Mouse (Mus musculus) kidney, adult 2 months (tissue): Measurements from ENCODE around the gene Lamp5. TPM values are rescaled to one million over a fixed set of nuclear protein-coding genes. Genes with fewer than 3 reads are reported as not detected.

Experiments
- DNase-seq: peaks from one replicate; pipeline ENCODE4 v3.0.0; 2021
- H3K27ac ChIP-seq: fragments of 200-500 bp; 2 replicates; pipeline ENCODE4 v1.5.1; 2012; ENCODE audit warnings: low read depth, low read length, control low read depth, inconsistent platforms; ENCODE audit not compliant: insufficient read depth
- H3K27me3 ChIP-seq: fragments of 200-500 bp; replicated peaks from 2 replicates; pipeline ENCODE4 v1.6.1; 2012; ENCODE audit warnings: mild to moderate bottlenecking, moderate library complexity, low read length, inconsistent platforms; ENCODE audit not compliant: control insufficient read depth, insufficient read depth
- H3K36me3 ChIP-seq: fragments of 200-500 bp; 2 replicates; pipeline ENCODE4 v1.6.1; 2012; ENCODE audit warnings: mild to moderate bottlenecking, moderate library complexity, low read length, inconsistent platforms; ENCODE audit not compliant: control insufficient read depth, insufficient read depth
- H3K4me1 ChIP-seq: fragments of 200-500 bp; 2 replicates; pipeline ENCODE4 v1.6.1; 2011; ENCODE audit warnings: low read length; ENCODE audit not compliant: control insufficient read depth, insufficient read depth
- H3K4me3 ChIP-seq: fragments of 200-500 bp; 2 replicates; pipeline ENCODE4 v1.5.1; 2011; ENCODE audit warnings: mild to moderate bottlenecking, low read depth, low read length, control low read depth; ENCODE audit not compliant: insufficient read depth
- CTCF ChIP-seq: fragments of 200-500 bp; conservative IDR thresholded peaks from 2 replicates; pipeline ENCODE4 v1.5.1; 2011; ENCODE audit warnings: low read depth, mild to moderate bottlenecking, control low read depth, low read length, moderate library complexity, mixed read lengths; ENCODE audit not compliant: insufficient read depth, insufficient read length
- POLR2A ChIP-seq: fragments of 200-500 bp; IDR thresholded peaks from one replicate; pipeline ENCODE4 v1.6.1; 2011; ENCODE audit warnings: low read depth, low read length, control low read depth
- WGBS: fragments of 180-500 bp; shearing (Covaris S2); methylation state at CpG from one replicate; pipeline ENCODE4 v1.1.7; 2018; 5-methylcytosine and 5-hydroxymethylcytosine counted together
- polyA plus RNA-seq: library from polyadenylated mRNA; depleted of rRNA; stranded (reverse); fragments of >200 nt; gene quantifications from 2 replicates; pipeline ENCODE4 v1.2.3, GENCODE M21; 2012

The Lamp5 gene
- polyA plus RNA-seq, 1 experiment: not detected

DNA sequence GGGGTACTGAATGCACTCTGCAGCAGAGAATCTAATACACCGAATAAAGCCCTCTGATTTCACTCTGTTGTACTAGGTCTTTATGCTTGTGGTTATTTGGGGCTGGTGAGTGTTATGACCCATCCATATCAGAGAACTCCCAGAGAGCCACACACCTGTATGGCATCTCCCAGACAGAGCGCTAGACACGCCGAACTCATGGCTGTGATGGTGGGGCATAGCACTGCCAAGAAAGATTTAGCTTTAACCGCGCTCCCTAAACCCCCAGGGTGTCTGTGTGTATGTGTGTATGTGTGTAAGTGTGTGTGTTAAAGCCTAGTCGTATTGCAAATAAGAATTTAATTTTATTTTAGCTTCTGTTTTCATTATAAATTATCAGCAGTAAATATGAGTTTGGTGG lies 6.4 kb downstream of the Lamp5 start:
- WGBS: 10% methylated on average over 7 of the region's 7 CpGs
- DNase-seq: no peak
- H3K4me3 ChIP-seq: no peak overlapping the region
- peaks cover 1% of the 10 kb centered on the region; the same call in 1 of the 2 replicates for H3K27me3 ChIP-seq
- H3K4me1 ChIP-seq: no peaks in the 10 kb centered on the region
- H3K36me3 ChIP-seq: no peaks in the 10 kb centered on the region
- TF ChIP-seq CTCF: no peak
- TF ChIP-seq POLR2A: no peak
- no peak overlapping the region for H3K27ac ChIP-seq

DNA sequence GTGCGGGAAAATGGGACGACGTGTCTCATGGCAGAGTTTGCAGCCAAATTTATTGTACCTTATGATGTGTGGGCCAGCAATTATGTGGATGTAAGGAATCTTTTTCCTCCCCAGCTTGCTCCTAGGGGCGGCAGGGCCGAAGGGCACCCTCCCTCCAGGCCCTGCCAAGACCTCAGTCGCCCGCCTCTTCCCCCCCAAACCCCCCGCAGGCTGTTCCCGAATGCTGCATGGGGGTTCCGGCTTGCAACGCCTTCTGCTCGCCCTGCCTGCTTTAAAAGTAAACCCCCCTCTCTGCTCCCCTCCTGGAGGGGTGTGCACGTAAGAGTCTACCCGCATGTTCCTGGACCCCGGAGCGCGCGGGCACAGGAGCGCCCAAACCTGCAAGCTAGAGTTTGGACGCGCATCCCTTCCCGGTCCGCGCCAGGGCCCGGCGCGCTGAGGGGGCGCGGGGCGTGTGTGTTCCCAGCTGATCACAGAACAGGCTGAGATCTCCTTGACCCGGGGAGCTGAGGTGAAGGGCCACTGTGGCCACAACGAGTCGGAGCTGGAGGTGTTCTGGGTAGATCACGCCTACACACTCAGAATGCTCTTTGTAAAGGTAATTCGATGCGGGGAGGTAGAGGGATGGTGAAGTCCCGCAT lies 7.1 kb downstream of the Lamp5 start:
- no peak overlapping the region for H3K4me3 ChIP-seq

DNA sequence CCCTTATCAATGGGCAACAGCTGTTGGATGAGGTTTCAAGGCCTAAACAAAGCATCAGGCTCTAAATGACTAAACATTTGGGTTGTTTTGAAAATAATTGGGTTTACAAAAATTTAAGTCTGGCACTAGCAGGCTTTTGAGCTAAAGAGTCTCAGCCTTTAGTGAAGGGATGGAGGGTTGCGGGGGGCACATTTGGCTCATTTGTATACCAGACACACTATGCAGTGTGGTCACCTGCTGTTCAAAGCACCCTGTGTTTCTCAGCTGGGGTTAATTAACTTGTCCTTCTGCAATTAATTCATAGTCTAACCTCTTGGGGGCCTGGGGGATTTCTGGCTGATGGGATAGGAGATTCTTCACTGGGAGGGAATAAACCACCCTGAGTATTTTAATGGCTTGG lies 12.3 kb downstream of the Lamp5 start:
- DNase-seq: no peak
- H3K4me1 ChIP-seq: no peaks in the 10 kb centered on the region
- H3K27me3 ChIP-seq: no peaks in the 10 kb centered on the region; the same call in 1 of the 2 replicates
- WGBS: 94% methylated on average over 1 of the region's 1 CpGs
- no peak overlapping the region for H3K4me3 ChIP-seq
- no peak for TF ChIP-seq POLR2A
- TF ChIP-seq CTCF: no peak
- H3K27ac ChIP-seq: no peak overlapping the region
- H3K36me3 ChIP-seq: no peaks in the 10 kb centered on the region

More for the DNA sequence above, 7.1 kb downstream of the Lamp5 start:
- DNase-seq: no peak
- peaks cover 1% of the 10 kb centered on the region; the same call in 1 of the 2 replicates for H3K27me3 ChIP-seq
- WGBS: 3% methylated on average over 37 of the region's 37 CpGs
- no peak for TF ChIP-seq POLR2A
- TF ChIP-seq CTCF: no peak
- H3K4me1 ChIP-seq: no peaks in the 10 kb centered on the region
- no peak overlapping the region for H3K27ac ChIP-seq
- H3K36me3 ChIP-seq: no peaks in the 10 kb centered on the region

DNA sequence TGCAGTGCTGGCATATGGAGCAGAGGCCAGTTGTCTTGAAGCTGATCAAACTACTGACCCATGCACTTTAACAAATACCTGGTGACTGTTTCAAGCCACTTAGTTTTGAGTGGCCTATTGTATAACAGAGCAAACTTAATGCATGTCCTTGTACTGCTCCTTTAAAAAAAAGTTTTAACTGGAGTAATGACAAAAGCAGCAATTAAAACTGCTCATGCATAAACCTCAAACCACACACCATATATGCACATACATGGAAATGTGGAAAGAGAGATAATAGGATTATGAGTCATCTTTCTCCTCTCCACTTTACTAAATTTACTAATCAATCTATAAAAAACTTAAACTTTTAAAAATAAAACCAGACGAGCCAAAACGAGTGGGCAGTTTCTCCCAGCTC lies 43.9 kb downstream of the Lamp5 start:
- WGBS: 21% methylated on average over 2 of the region's 2 CpGs
- Histone ChIP-seq H3K36me3 (no peaks in the 10 kb centered on the region), H3K27me3 (no peaks in the 10 kb centered on the region; the same call in 1 of the 2 replicates), H3K4me3 (no peak overlapping the region), H3K4me1 (no peaks in the 10 kb centered on the region), H3K27ac (no peak overlapping the region)
- no peak for TF ChIP-seq CTCF
- DNase-seq: no peak

DNA sequence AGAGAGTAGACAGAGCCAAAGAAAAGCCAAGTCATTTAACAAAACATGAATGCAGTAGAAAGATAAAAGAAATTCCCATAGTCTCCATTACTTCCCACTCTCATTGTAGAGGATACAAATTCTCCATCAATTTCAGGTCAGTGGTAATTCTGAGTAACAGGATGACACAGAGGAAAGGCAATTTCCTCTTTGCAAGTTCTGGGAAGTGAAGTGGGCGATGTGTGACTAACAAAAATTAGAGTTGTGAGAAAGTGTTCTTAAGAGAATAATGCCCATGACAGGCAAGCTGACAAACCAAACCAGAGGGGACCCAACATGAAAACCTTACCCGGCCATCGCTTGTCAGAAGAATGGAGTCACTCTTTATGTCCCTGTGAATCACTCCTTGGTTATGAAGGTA lies 45.1 kb downstream of the Lamp5 start:
- no peak for TF ChIP-seq CTCF
- TF ChIP-seq POLR2A: no peak
- WGBS: 82% methylated on average over 3 of the region's 3 CpGs
- Histone ChIP-seq H3K36me3 (no peaks in the 10 kb centered on the region), H3K27me3 (no peaks in the 10 kb centered on the region; the same call in 1 of the 2 replicates), H3K27ac (no peak overlapping the region), H3K4me3 (no peak overlapping the region), H3K4me1 (no peaks in the 10 kb centered on the region)
- no peak for DNase-seq

DNA sequence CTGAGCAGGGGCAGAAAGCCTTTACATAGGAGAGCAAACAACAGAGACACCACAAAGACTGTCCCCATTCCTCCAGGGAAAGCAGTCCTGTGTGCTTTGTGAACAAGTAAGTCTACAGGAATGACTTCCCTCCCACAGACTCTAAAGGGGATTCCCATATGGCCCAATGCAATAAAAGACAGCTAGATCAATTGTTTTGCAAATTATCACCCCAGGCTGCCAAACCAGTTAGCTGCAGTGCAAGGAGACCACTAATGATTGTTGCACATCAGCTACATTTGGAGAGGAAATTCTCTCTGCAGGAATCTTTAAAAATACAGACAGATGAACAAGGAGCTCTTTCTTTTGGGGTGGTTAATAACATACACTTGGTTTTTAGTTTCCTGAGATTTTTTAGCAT lies 55.6 kb downstream of the Lamp5 start:
- Histone ChIP-seq H3K4me1 (no peaks in the 10 kb centered on the region), H3K4me3 (no peak overlapping the region), H3K27me3 (no peaks in the 10 kb centered on the region), H3K36me3 (no peaks in the 10 kb centered on the region), H3K27ac (no peak overlapping the region)
- no peak for DNase-seq
- TF ChIP-seq CTCF: no peak
- no peak for TF ChIP-seq POLR2A

DNA sequence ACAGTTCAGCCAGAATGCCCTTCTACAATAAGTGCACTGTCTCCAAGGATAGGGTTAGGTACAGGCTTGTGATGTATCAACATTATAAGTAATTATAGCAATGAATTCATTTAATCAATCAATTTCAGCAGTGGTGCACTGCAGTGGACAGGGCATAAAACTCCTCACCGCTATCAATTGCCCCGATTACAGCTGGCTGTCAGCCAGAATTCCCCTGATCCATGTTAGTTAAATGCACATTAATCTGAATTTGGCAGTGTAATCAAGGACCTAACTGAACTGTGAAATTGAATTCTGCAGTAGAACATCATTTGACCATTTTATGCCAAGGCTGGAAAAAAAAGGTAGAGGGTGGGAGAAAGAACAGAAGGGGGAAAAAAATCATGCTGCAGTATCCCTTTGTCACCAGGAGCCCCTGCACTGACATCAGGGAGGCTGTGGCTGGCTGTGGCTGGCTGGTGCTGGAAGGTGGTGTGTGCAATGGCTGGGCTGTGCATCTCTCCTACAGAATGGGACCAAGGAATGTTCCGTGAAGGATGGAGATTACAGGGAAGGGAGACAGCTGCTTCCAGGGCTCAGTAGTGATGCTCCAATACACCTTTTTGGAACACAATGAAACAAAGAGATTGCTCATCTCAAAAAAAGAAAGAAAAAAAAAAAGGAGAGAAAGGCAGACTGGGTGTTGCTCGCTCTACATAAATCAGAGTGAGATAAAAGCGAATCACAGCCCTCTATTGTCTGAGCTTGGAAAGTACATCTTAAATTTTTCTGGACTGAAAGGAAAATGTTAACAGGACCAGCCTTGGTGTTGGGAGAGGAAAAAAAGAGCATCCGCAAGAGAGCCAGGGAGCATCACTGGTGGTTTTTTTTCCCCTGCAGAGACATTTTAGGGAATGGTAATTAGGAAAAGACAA lies 56.3 kb downstream of the Lamp5 start:
- Histone ChIP-seq H3K27me3 (no peaks in the 10 kb centered on the region), H3K4me1 (no peaks in the 10 kb centered on the region), H3K4me3 (no peak overlapping the region), H3K27ac (no peak overlapping the region), H3K36me3 (no peaks in the 10 kb centered on the region)
- no peak for DNase-seq
- 28% methylated on average over 6 of the region's 6 CpGs for WGBS
- TF ChIP-seq POLR2A (no peak), CTCF (no peak)
